Mouse (Mus musculus) left cerebral cortex, adult 8-10 months (tissue): Measurements from ENCODE around the gene Slc25a39. TPM values are rescaled to one million over a fixed set of nuclear protein-coding genes. Genes with fewer than 3 reads are reported as not detected.

Source experiments
- microRNA-seq, 2 experiments: library from miRNA; unstranded; fragments of <30 nt; microRNA quantifications; one replicate each; pipeline ENCODE4 v1.2.0; 2022
- total RNA-seq, 4 experiments: library from RNA; stranded (reverse); gene quantifications; 2 replicates each; pipeline ENCODE4 v1.2.4; 2022

Slc25a39 gene
- total RNA-seq, 4 experiments from 2014 or later = 64.1 to 75.4 (median 68.9) TPM

Small RNA genes lying within 50 kb of the gene (microRNA-seq; reads per million reads assigned to microRNA genes)
- gene Mir6930 = 1.3 to 2.0 reads per million in 2 experiments

Other genes starting within 250 kb of the Slc25a39 start
- 10 to 100 TPM; 52.8 to 55.3 (median 53.9) TPM for gene Lsm12, start 222.7 kb downstream of the Slc25a39 start, total RNA-seq
- gene G6pc3, start 218.3 kb downstream of the Slc25a39 start, total RNA-seq = 10 to 100 TPM; 65.4 to 78.4 (median 75.2) TPM
- 100 to 1,000 TPM; 245 to 275 (median 254) TPM for gene Hdac5, start 177.8 kb downstream of the Slc25a39 start, total RNA-seq
- gene BC030867, start 159.1 kb downstream of the Slc25a39 start, total RNA-seq = 1 to 10 TPM in 3 of 4 experiments, under 1 TPM in 1; 0.76 to 1.6 (median 1.4) TPM
- 1 to 10 TPM; 2.8 to 3.7 (median 3.3) TPM for gene Asb16, start 139.2 kb downstream of the Slc25a39 start, total RNA-seq
- gene Tmub2, start 123.0 kb downstream of the Slc25a39 start, total RNA-seq = 10 to 100 TPM; 62.1 to 70.6 (median 65.6) TPM
- 100 to 1,000 TPM; 202 to 218 (median 208) TPM for gene Atxn7l3, start 111.3 kb downstream of the Slc25a39 start, total RNA-seq
- gene Ubtf, start 88.2 kb downstream of the Slc25a39 start, total RNA-seq = 100 to 1,000 TPM; 102 to 118 (median 113) TPM
- under 1 TPM in 3 of 4 experiments, not detected in 1; 0.08 to 0.41 (median 0.24) TPM for gene Slc4a1, start 41.7 kb downstream of the Slc25a39 start, total RNA-seq
- gene Rundc3a, start 14.5 kb downstream of the Slc25a39 start, total RNA-seq = 100 to 1,000 TPM; 433 to 468 (median 439) TPM
- 100 to 1,000 TPM in 2 of 4 experiments, 10 to 100 TPM in 2; 51.6 to 142 (median 80.2) TPM for gene Grn, start 22.4 kb upstream of the Slc25a39 start, total RNA-seq
- 100 to 1,000 TPM in 2 of 4 experiments, 10 to 100 TPM in 2; 88.3 to 104 (median 96.8) TPM for gene Fam171a2, start 39.7 kb upstream of the Slc25a39 start, total RNA-seq
- 1 to 10 TPM; 2.2 to 7.8 (median 3.2) TPM for gene Itga2b, start 62.2 kb upstream of the Slc25a39 start, total RNA-seq
- gene Gpatch8, start 148.4 kb upstream of the Slc25a39 start, total RNA-seq = 10 to 100 TPM; 53.4 to 64.9 (median 58.6) TPM
- 1 to 10 TPM; 2.7 to 5.8 (median 4.2) TPM for gene Gm11627, start 171.5 kb upstream of the Slc25a39 start, total RNA-seq
- 10 to 100 TPM in 1 of 4 experiments, 1 to 10 TPM in 3; 7.4 to 10.5 (median 9.6) TPM for gene Fzd2, start 196.4 kb upstream of the Slc25a39 start, total RNA-seq